Mouse (Mus musculus): ENCODE measurements around the gene Sugct. TPM values are rescaled to one million over a fixed set of nuclear protein-coding genes. Genes with fewer than 3 reads are reported as not detected.
A peak's percentile ranks its signal among the peaks of the same experiment; 100 is the strongest.

The Sugct gene
- polyA plus RNA-seq, 1 experiment from 2014 or later = 5.1 TPM

DNA sequence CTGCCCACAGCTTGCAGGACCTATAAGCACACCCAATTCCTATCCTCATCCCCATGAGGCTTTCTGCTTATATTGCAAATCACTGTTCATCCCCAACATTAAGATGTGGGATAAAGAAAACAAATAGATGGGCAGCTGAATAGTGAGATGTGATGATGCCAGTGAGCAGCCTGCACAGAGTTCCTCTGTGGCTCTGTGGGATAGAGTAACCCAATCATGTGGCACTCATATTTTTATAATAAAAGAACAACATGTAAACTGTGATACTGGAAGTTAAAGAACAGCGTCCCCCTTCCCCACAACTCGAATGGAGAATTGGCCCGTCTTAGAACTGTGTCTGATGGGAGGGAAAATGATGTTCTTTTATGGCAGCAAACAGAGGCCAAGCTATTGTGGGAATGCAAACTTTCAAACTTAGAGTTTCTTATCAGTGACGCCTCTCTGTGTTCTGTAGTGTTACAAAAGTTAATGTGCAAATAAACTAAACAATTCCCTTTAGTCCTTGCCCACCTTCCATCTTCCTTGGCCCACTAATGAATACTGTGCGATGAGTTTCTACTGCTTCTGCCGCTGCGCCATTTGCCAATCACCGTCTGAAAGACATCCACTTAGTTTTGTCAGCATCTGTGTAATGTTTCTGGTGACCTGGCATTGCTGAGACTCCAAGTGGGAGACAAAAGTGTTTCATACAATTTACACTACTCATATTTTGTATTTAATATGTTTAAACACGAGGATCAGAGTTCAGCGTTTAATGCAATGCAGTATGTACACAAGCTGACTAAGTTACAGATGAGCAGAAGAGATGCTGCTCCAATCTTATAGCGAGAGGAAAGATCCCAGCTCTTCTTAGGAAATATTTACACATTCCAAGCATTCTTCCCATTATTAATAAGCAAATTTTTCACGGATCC, 756.5 kb downstream of the Sugct start:
- 78% methylated on average over 12 of the region's 12 CpGs for WGBS
- H3K27ac ChIP-seq (replicated peaks) = no peak overlapping the region
- no peak for ATAC-seq (ENCODE audit: insufficient number of reproducible peaks, low FRiP score, low TSS enrichment, low read depth)

DNA sequence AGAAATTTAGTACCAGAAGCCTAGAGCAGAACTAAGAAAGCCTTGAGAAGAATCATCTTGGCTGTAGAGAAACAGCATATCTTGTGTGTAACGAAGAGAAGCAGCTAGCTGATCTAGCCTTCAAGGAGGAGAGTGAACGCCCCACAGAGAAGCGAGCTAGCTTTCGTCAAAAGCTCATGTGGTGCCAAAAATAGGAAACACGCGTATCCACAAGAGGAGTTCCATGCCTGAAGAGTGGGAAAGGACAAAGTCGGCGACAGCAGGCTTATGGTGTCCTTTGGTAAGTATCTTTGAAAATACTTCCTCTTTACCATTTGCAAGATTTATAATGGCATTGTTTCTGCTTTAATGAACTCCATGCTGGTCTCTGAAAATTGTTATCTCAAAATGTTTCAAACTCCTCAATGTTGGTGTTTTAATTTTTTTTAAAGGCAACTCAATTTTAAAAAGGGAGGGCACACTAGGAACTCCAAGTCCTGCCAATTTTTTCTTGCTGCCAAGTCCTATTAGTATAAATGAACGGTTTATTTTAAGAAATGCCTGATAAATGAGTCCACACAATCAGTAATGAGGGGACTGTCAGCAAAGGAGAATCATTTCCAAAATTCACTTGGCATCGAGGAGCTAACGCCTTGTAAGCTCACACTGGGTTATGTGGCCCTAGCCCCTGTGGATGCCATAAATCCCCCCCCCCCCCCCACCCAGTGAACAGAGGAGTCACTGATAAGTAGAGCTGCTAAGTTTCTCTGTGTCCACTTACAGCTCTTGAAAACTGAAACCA, 757.7 kb downstream of the Sugct start:
- Histone ChIP-seq H3K9me3 (replicated peaks) (no peaks in the 10 kb centered on the region), H3K27me3 (no peaks in the 10 kb centered on the region), H3K9ac (no peak overlapping the region), H3K4me2 (replicated peaks) (no peak overlapping the region), H3K27ac (replicated peaks) (no peak overlapping the region), H3K36me3 (no peaks in the 10 kb centered on the region), H3K4me1 (no peaks in the 10 kb centered on the region), H3K4me3 (replicated peaks) (no peak overlapping the region)
- 75% methylated on average over 11 of the region's 11 CpGs for WGBS
- ATAC-seq (ENCODE audit: insufficient number of reproducible peaks, low FRiP score, low TSS enrichment, low read depth) = no peak

More for the DNA sequence above, 756.5 kb downstream of the Sugct start:
- H3K9me3 ChIP-seq (replicated peaks) = no peaks in the 10 kb centered on the region
- no peak overlapping the region for H3K4me3 ChIP-seq (replicated peaks)
- no peak overlapping the region for H3K4me2 ChIP-seq (replicated peaks)
- no peaks in the 10 kb centered on the region for H3K36me3 ChIP-seq
- no peaks in the 10 kb centered on the region for H3K4me1 ChIP-seq
- H3K9ac ChIP-seq = no peak overlapping the region
- no peaks in the 10 kb centered on the region for H3K27me3 ChIP-seq

DNA sequence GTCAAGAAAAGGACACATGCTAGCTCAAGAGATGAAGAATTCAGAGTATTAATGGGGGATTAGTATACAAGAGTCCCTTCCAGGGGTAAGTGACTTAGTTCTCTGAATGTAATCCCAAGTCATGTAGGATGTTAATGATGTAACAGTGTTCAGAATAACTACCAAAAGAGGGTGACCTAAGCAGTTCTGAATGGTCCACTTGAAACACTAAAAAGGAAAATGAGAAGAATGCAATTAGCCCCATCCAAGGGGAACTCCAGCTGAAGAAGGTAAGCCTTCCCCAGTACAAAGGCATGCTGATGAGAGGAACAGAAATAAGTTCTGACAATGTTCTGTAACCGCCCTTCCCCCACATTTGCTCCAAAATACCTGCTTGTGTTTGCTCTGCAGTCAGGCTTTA, 760.3 kb downstream of the Sugct start:
- WGBS = 80% methylated on average over 1 of the region's 1 CpGs
- ATAC-seq (ENCODE audit: insufficient number of reproducible peaks, low FRiP score, low TSS enrichment, low read depth) = no peak
- no peaks in the 10 kb centered on the region for H3K27me3 ChIP-seq
- H3K36me3 ChIP-seq = no peaks in the 10 kb centered on the region
- H3K9me3 ChIP-seq (replicated peaks) = no peaks in the 10 kb centered on the region
- no peaks in the 10 kb centered on the region for H3K4me1 ChIP-seq
- H3K27ac ChIP-seq (replicated peaks) = no peak overlapping the region
- no peak overlapping the region for H3K9ac ChIP-seq
- H3K4me2 ChIP-seq (replicated peaks) = no peak overlapping the region
- no peak overlapping the region for H3K4me3 ChIP-seq (replicated peaks)

GRCm38 (mm10) chr13:16933600-16933999, 761.8 kb downstream of the Sugct start:
- H3K36me3 ChIP-seq = no peaks in the 10 kb centered on the region
- H3K9ac ChIP-seq = no peak overlapping the region
- ATAC-seq (ENCODE audit: insufficient number of reproducible peaks, low FRiP score, low TSS enrichment, low read depth) = no peak
- WGBS = 90% methylated on average over 4 of the region's 4 CpGs
- H3K27ac ChIP-seq (replicated peaks) = no peak overlapping the region
- H3K4me2 ChIP-seq (replicated peaks) = no peak overlapping the region
- no peaks in the 10 kb centered on the region for H3K9me3 ChIP-seq (replicated peaks)
- H3K4me1 ChIP-seq = no peaks in the 10 kb centered on the region
- H3K27me3 ChIP-seq = no peaks in the 10 kb centered on the region
- H3K4me3 ChIP-seq (replicated peaks) = no peak overlapping the region

DNA sequence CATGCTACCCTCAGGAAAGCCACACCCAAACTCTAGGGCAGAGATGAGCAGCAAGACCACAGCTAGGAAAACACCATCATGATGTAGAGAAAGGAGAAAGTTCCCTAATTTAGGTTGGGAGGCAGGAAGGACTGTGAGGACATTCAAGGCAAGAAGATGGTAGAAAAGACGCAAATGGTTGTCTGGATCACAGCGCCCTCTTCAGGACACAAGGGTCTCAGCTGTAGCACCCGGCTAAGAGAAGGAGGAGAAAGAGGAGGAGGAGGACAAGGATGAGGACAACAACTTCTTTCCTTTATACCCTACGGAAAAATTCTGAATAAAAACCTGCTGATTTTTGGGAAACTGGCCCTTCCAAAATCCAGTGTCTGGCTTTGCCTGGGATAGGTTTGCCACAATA, 774.0 kb downstream of the Sugct start:
- H3K4me1 ChIP-seq = no peaks in the 10 kb centered on the region
- H3K27me3 ChIP-seq = no peaks in the 10 kb centered on the region
- 54% methylated on average over 4 of the region's 4 CpGs for WGBS
- H3K9ac ChIP-seq = no peak overlapping the region
- no peak overlapping the region for H3K4me2 ChIP-seq (replicated peaks)
- H3K27ac ChIP-seq (replicated peaks) = no peak overlapping the region
- H3K4me3 ChIP-seq (replicated peaks) = no peak overlapping the region
- H3K9me3 ChIP-seq (replicated peaks) = no peaks in the 10 kb centered on the region
- H3K36me3 ChIP-seq = no peaks in the 10 kb centered on the region
- no peak for ATAC-seq (ENCODE audit: insufficient number of reproducible peaks, low FRiP score, low TSS enrichment, low read depth)

GRCm38 (mm10) chr13:16915697-16916096, 779.7 kb downstream of the Sugct start:
- no peaks in the 10 kb centered on the region for H3K27me3 ChIP-seq
- no peaks in the 10 kb centered on the region for H3K4me1 ChIP-seq
- no peak overlapping the region for H3K4me3 ChIP-seq (replicated peaks)
- no peak overlapping the region for H3K4me2 ChIP-seq (replicated peaks)
- H3K9me3 ChIP-seq (replicated peaks) = no peaks in the 10 kb centered on the region
- no peaks in the 10 kb centered on the region for H3K36me3 ChIP-seq
- H3K9ac ChIP-seq = no peak overlapping the region
- H3K27ac ChIP-seq (replicated peaks) = peak overlapping the region; percentile 39; the same call in 1 of the 2 replicates
- peak; percentile 67 for ATAC-seq (ENCODE audit: insufficient number of reproducible peaks, low FRiP score, low TSS enrichment, low read depth)

DNA sequence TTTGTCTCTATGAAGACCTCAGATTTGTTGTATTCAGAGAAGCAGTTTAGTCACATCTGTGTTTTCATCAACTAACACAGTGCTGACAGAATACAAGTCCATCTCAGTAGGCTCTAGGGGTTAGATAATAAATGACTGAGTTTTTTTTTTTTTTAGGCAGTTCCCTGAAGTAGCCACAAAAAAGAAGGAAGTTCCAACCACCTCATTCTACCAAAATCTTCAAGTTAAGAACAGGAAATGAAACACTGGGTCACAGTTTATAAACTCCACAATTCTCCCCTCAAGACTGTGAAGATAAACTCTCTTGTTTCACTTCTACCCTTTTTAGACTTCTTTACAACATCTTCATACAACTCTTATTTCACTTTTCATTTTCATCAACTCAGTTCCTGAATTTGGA, 783.1 kb downstream of the Sugct start:
- no peak for ATAC-seq (ENCODE audit: insufficient number of reproducible peaks, low FRiP score, low TSS enrichment, low read depth)
- no peaks in the 10 kb centered on the region for H3K27me3 ChIP-seq
- H3K4me2 ChIP-seq (replicated peaks) = no peak overlapping the region
- H3K9me3 ChIP-seq (replicated peaks) = no peaks in the 10 kb centered on the region
- no peak overlapping the region for H3K27ac ChIP-seq (replicated peaks)
- no peaks in the 10 kb centered on the region for H3K4me1 ChIP-seq
- no peaks in the 10 kb centered on the region for H3K36me3 ChIP-seq
- H3K4me3 ChIP-seq (replicated peaks) = no peak overlapping the region
- no peak overlapping the region for H3K9ac ChIP-seq

- no peak overlapping the region for H3K27ac ChIP-seq (replicated peaks)
- no peak overlapping the region for H3K9ac ChIP-seq
- H3K4me1 ChIP-seq = no peaks in the 10 kb centered on the region
- H3K4me3 ChIP-seq (replicated peaks) = no peak overlapping the region
- ATAC-seq (ENCODE audit: insufficient number of reproducible peaks, low FRiP score, low TSS enrichment, low read depth) = no peak
- H3K36me3 ChIP-seq = no peaks in the 10 kb centered on the region
- H3K9me3 ChIP-seq (replicated peaks) = no peaks in the 10 kb centered on the region
- H3K4me2 ChIP-seq (replicated peaks) = no peak overlapping the region
- H3K27me3 ChIP-seq = no peaks in the 10 kb centered on the region
- WGBS = 78% methylated on average over 1 of the region's 1 CpGs
Observed at GRCm38 (mm10) chr13:16906974-16907373, 788.4 kb downstream of the Sugct start.

DNA sequence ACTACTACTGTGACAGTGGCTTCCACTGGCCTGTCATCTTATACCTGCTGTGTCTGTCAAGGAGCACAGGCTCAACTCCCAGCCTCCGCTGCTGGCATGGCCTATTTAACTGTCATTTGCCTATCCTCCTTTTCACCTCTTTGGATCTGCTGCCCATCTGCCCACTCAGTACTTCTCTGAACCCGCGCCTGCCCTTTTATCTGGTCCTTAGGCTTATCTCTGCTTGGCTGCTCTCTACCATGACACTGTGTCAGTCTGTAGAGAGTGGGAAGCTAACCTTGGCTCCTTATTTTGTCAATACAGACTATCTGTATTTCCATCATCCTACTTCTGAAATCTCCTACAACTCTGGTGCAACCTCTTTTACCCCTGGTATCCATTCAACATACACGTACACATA, 793.9 kb downstream of the Sugct start:
- WGBS = 94% methylated on average over 4 of the region's 4 CpGs
- no peak for ATAC-seq (ENCODE audit: insufficient number of reproducible peaks, low FRiP score, low TSS enrichment, low read depth)
- Histone ChIP-seq H3K27me3 (no peaks in the 10 kb centered on the region), H3K9me3 (replicated peaks) (no peaks in the 10 kb centered on the region), H3K27ac (replicated peaks) (no peak overlapping the region), H3K4me3 (replicated peaks) (no peak overlapping the region), H3K36me3 (no peaks in the 10 kb centered on the region), H3K4me1 (no peaks in the 10 kb centered on the region), H3K9ac (no peak overlapping the region), H3K4me2 (replicated peaks) (no peak overlapping the region)

DNA sequence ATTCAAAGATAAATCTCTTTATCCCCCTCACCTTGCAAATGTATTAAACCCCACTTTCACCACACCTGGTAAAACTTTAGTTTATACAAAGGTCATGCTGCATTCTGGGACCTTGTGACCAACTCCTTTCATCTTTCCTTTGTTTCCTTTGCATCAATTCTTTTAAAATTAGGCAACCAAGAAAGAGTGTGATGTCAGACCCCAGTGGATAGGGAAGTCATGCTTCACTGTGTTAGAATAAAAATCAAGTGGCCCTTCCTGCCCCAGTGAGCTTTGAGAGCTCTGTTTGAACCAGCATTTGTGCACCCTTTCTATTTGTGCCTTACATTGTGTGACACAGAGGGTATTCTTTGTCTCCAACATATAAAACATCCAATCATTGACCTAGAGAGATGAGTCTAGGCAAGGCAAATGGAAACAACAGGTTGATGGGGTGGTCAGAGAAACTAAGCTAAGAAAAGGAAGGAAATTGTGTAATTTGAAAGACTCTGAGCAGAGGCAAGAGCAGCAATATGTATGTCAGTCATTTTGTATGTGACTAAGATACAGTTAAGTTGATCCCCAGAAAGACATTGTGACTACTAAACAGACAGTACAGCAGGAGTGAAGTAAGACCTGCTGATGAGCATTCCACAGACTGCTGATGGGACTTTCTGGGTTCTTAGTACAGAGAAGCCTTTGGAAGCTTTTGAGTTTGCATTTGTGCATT, 797.1 kb downstream of the Sugct start:
- Histone ChIP-seq H3K9me3 (replicated peaks) (no peaks in the 10 kb centered on the region), H3K36me3 (no peaks in the 10 kb centered on the region), H3K27ac (replicated peaks) (no peak overlapping the region), H3K4me3 (replicated peaks) (no peak overlapping the region), H3K4me2 (replicated peaks) (no peak overlapping the region), H3K27me3 (no peaks in the 10 kb centered on the region), H3K4me1 (no peaks in the 10 kb centered on the region), H3K9ac (no peak overlapping the region)
- ATAC-seq (ENCODE audit: insufficient number of reproducible peaks, low FRiP score, low TSS enrichment, low read depth) = no peak

DNA sequence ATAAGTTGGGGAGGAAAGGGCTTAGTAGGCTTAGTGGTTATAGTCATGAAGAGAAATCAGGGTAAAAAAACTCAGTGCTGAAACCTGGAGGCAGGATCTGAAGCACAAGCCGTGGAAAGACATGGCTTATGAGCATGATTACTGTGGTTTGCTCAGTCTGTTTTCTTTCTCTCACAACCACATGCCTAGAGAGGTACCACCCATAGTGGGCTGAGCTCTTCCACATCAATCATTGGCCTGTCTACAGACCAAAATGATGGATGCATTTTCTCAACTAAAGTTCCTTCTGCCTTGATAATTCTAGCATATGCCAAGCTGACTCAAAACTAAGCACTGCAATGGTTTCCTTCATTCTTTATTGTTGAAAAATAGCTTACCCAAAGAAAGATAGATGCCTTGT, 817.3 kb downstream of the Sugct start:
- no peak for ATAC-seq (ENCODE audit: insufficient number of reproducible peaks, low FRiP score, low TSS enrichment, low read depth)
- WGBS = 44% methylated on average over 1 of the region's 1 CpGs
- H3K27me3 ChIP-seq = no peaks in the 10 kb centered on the region
- H3K4me3 ChIP-seq (replicated peaks) = no peak overlapping the region
- H3K4me1 ChIP-seq = no peaks in the 10 kb centered on the region
- no peaks in the 10 kb centered on the region for H3K36me3 ChIP-seq
- H3K4me2 ChIP-seq (replicated peaks) = no peak overlapping the region
- no peaks in the 10 kb centered on the region for H3K9me3 ChIP-seq (replicated peaks)
- H3K27ac ChIP-seq (replicated peaks) = no peak overlapping the region
- no peak overlapping the region for H3K9ac ChIP-seq

Measured in embryonic facial prominence, embryonic 15.5 days (tissue).